Mouse (Mus musculus): Measurements from ENCODE around the gene Tmem79. TPM values are rescaled to one million over a fixed set of nuclear protein-coding genes. Genes with fewer than 3 reads are reported as not detected.

The Tmem79 gene
- polyA plus RNA-seq, 1 experiment from 2014 or later: 36.0 TPM

Other genes starting within 250 kb of the Tmem79 start
- gene Mef2d, start 193.8 kb downstream of the Tmem79 start, polyA plus RNA-seq (2015; fragmentation: Nextera tagmentation; extraction: Ambion mirVana): 23.3 and 29.8 TPM in 2 replicates
- gene Rhbg, start 81.4 kb downstream of the Tmem79 start, polyA plus RNA-seq (2015; fragmentation: Nextera tagmentation; extraction: Ambion mirVana): 24.1 and 25.6 TPM in 2 replicates
- gene Gm38392, start 48.9 kb downstream of the Tmem79 start, polyA plus RNA-seq (2015; fragmentation: Nextera tagmentation; extraction: Ambion mirVana): 2.0 and 4.1 TPM in 2 replicates
- 9.9 and 12.0 TPM in 2 replicates for gene Tsacc, start 39.1 kb downstream of the Tmem79 start, polyA plus RNA-seq (2015; fragmentation: Nextera tagmentation; extraction: Ambion mirVana)
- gene Cct3, start 39.0 kb downstream of the Tmem79 start, polyA plus RNA-seq (2015; fragmentation: Nextera tagmentation; extraction: Ambion mirVana): 440 and 451 TPM in 2 replicates
- gene Glmp, start 11.1 kb downstream of the Tmem79 start, polyA plus RNA-seq (2015; fragmentation: Nextera tagmentation; extraction: Ambion mirVana): 198 and 199 TPM in 2 replicates
- 42.7 and 42.9 TPM in 2 replicates for gene Smg5, start 112 bp upstream of the Tmem79 start, polyA plus RNA-seq (2015; fragmentation: Nextera tagmentation; extraction: Ambion mirVana)
- gene Paqr6, start 28.4 kb upstream of the Tmem79 start, polyA plus RNA-seq (2015; fragmentation: Nextera tagmentation; extraction: Ambion mirVana): 16.4 and 16.9 TPM in 2 replicates
- 34.8 and 39.9 TPM in 2 replicates for gene Bglap3, start 36.6 kb upstream of the Tmem79 start, polyA plus RNA-seq (2015; fragmentation: Nextera tagmentation; extraction: Ambion mirVana)
- 1.5 and 2.4 TPM in 2 replicates for gene Bglap2, start 42.6 kb upstream of the Tmem79 start, polyA plus RNA-seq (2015; fragmentation: Nextera tagmentation; extraction: Ambion mirVana)
- 0.88 and 1.7 TPM in 2 replicates for gene Bglap, start 48.3 kb upstream of the Tmem79 start, polyA plus RNA-seq (2015; fragmentation: Nextera tagmentation; extraction: Ambion mirVana)
- 94.9 and 106 TPM in 2 replicates for gene Pmf1, start 74.2 kb upstream of the Tmem79 start, polyA plus RNA-seq (2015; fragmentation: Nextera tagmentation; extraction: Ambion mirVana)
- 16.5 and 17.1 TPM in 2 replicates for gene Slc25a44, start 89.0 kb upstream of the Tmem79 start, polyA plus RNA-seq (2015; fragmentation: Nextera tagmentation; extraction: Ambion mirVana)
- 23.1 and 24.5 TPM in 2 replicates for gene Sema4a, start 125.0 kb upstream of the Tmem79 start, polyA plus RNA-seq (2015; fragmentation: Nextera tagmentation; extraction: Ambion mirVana)
- gene Lmna, start 173.8 kb upstream of the Tmem79 start, polyA plus RNA-seq (2015; fragmentation: Nextera tagmentation; extraction: Ambion mirVana): 635 and 751 TPM in 2 replicates
- gene Mex3a, start 196.2 kb upstream of the Tmem79 start, polyA plus RNA-seq (2015; fragmentation: Nextera tagmentation; extraction: Ambion mirVana): 17.6 and 21.0 TPM in 2 replicates
- gene Rab25, start 212.2 kb upstream of the Tmem79 start, polyA plus RNA-seq (2015; fragmentation: Nextera tagmentation; extraction: Ambion mirVana): 144 and 148 TPM in 2 replicates
- 194 and 207 TPM in 2 replicates for gene Lamtor2, start 216.9 kb upstream of the Tmem79 start, polyA plus RNA-seq (2015; fragmentation: Nextera tagmentation; extraction: Ambion mirVana)
- gene Ubqln4, start 217.6 kb upstream of the Tmem79 start, polyA plus RNA-seq (2015; fragmentation: Nextera tagmentation; extraction: Ambion mirVana): 39.6 and 44.1 TPM in 2 replicates
- gene Ssr2, start 239.7 kb upstream of the Tmem79 start, polyA plus RNA-seq (2015; fragmentation: Nextera tagmentation; extraction: Ambion mirVana): 347 and 365 TPM in 2 replicates

Measured in limb, embryonic 15.5 days (tissue).